Mouse (Mus musculus): Measurements from ENCODE around the gene Gm973.
A peak's percentile ranks its signal among the peaks of the same experiment; 100 is the strongest.

The Gm973 gene

DNA sequence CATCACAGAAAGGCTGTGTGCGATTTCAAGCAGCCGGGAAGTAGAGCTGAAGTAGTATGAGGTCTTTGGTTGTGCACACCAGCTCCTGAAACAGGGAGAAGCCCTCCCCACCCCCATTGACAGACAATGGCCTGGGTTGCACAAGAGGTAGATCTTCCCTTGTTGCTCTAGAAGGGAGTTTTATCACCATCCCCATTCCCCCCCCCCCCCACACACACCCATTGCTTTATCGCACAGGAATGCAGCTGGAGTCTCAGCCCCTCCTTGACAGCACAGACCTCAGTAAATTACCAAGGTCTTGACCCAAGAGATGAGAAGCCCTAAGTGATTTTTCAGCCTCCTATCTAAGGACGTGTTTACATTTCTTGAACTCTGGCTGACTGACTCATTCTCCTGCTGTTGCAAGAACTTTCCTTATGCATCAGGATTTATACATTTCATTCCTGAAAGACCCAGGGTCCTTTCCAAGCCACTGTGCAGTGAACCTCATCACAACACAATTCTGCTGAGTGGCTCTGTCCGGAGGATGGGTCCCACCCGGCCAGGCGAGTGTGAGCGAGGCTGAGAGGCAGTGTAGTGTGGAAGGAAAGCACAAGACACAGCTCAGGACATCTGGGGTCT lies 64.2 kb downstream of the Gm973 start:
- no peak for DNase-seq (ENCODE audit: extremely low read depth, insufficient read length, low spot score)

DNA sequence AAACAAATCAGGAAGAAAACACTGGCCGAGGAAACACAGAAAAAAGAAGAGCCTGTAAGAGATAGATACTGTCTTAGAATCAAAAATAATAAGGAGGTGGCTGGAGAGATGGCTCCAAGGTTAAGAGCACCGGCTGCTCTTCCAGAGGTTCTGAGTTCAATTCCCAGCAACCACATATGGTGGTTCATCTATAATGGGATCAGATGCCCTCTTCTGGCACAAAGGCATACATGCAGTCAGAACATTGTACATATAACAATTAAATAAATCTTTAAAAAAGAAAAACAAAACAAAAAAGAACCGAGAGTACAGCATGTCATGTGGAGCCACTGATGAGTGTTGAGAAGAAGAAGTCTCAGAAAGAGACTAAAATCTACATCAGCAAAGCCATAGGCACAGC lies 64.8 kb downstream of the Gm973 start:
- no peak for DNase-seq (ENCODE audit: extremely low read depth, insufficient read length, low spot score)

DNA sequence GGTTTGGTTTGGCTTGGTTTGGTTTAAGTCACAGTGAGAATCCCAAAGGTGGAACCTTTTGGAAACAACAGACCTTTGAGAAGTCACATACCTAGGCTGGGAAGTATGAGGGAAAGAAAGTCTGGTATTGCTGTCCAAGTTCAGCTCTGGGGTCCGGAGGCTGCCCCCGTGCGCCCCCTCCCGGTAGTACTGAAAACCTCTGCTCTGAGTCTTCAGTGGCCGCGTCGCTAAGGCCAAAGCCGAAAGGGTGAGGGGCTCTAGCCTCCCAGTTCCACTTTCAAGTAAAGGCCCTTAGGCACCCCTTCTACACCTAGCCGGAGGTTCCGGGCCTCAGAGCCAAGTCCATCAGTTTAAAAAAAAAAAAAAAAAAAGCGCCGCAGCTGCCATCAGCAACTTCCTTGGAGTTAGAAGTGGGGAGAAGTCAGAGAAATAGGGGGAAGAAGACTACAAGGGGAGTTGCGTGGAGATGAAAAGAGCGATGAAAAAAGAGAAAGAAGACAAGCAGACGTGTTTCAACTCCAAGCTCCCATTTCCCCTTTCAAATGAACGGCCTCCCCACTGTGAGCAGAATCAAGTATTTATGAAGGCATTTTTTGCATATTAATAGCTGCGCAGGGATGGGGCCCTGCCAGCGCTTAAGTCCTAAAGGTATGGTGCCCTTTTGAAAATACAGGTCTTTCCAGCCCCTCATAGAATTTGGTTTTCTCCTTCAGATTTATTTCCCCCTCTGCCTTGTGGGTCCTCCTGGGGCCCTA lies 68.8 kb downstream of the Gm973 start:
- DNase-seq (ENCODE audit: extremely low read depth, insufficient read length, low spot score): peak; percentile 43

DNA sequence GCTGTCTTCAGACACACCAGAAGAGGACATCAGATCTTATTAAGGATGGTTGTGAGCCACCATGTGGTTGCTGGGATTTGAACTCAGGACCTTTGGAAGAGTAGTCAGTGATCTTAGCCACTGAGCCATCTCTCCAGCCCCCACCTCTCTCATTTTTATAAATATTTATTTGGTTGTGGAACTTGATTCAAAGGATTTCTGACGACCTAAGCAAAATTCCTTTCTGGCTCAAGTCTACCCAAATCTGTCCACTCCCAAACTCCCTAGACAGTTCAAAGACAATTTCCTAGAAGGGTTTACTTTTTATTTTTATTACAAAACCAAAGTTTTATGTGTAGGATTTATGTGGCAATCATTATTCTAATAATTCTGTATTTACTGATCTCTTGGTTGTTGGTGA lies 73.2 kb downstream of the Gm973 start:
- DNase-seq (ENCODE audit: extremely low read depth, insufficient read length, low spot score): no peak

DNA sequence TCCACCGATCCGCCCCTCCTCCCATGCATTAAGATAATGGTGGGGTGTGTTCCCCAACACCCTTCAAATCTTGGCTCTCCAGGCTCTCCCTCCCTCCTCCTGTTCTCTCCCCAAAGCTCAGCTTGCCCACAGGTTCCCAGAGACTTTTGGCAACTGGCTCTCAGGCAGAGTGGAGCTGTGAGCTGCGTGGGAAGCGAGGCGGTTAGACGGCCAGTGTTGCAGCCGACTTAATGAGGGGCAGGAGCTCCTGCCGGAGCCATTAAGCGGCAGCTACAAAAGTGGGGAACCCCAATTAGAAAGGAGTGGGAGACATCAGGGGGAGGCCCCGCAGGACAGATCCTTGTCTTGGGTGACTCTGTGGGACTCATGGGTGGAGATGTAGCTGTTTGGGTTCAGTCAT lies 76.3 kb downstream of the Gm973 start:
- no peak for DNase-seq (ENCODE audit: extremely low read depth, insufficient read length, low spot score)

DNA sequence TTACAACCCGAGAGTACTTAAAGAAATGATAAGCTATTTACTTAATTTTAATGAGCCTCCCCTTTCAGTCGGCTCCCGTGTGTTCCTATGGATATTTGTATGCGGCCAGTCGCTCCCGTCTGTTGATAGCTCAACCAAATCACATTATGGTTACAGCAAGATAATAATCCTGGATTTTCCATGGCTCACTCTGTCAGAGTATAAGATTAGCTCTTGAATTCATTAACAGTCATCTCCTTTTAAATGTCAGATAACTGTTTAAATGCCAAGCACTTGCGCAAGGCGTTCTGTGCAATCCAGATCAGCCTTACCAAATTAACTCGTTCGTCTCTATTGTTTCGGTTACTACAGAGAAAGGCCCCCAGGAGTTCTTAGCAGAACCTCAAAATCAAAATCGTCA lies 76.8 kb downstream of the Gm973 start:
- DNase-seq (ENCODE audit: extremely low read depth, insufficient read length, low spot score): no peak

DNA sequence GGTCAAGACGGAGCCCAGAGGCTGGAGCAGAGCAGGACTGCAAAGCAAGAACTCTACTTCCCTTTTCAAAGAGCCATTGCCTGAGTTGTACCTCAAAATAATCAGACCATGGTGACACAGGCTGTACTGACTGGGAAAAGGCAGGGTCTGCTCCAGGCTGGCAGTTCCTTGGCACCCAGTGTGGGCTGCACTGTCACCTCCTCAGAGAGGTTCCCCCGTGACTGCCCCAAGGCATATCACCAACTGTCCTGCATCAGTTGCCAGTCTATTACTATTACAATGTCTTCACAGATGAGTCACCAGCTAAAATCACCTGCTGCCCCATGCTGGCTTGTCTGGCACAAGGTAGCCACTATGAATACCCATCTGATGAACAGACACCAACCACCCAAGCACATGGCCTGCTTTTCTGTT lies 77.6 kb downstream of the Gm973 start:
- DNase-seq (ENCODE audit: extremely low read depth, insufficient read length, low spot score): no peak

DNA sequence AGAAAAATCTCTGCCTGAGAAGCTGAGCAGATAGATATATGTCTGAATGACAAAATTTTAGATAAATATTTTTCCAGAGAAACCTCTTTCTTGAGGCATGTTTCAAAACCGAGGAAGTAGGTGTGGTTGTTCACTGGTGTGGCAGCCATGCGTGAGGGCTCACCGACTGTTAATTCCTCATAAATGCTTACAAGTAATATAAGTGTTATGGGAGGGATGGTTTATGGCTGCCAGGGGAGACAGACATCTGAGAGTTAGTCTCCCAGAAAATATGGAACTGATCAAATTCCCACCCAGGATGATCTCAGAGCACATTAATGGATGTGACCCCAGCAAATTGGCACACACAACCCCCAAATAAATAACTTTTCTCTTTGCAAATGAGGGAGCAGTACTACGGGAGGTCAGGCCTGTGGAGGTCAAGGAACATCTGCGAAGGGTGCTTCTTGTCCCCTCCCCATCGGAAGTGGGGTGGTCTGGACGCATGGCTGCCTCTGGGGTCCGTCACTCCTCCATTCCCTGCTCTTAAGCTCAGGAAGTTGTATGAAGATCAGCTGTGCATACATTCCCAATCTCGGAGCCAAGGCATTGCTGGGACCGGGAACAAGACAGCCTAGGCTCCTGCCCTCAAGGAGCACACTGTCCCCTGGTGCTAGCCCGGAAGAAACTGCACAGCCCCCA lies 78.7 kb downstream of the Gm973 start:
- no peak for DNase-seq (ENCODE audit: extremely low read depth, insufficient read length, low spot score)

DNA sequence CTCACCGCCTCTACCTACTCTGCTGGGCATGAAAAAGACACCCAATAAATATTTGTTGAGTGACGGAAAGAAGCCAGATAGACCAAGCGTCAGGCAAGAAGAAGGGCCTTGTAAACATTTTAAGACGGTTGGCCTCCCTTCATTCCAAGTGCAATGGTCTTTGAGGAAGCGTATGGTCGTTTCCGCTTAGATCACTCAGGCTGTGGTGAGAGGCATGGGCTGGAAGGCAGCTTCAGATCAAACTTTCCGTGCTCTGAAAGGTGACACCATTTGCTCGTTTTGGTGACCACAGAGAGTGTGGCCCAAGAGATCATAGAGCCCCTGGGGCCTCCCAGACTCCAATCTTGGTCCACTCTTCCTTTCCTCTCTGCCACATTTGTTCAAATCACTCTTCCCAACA lies 79.5 kb downstream of the Gm973 start:
- DNase-seq (ENCODE audit: extremely low read depth, insufficient read length, low spot score): no peak

DNA sequence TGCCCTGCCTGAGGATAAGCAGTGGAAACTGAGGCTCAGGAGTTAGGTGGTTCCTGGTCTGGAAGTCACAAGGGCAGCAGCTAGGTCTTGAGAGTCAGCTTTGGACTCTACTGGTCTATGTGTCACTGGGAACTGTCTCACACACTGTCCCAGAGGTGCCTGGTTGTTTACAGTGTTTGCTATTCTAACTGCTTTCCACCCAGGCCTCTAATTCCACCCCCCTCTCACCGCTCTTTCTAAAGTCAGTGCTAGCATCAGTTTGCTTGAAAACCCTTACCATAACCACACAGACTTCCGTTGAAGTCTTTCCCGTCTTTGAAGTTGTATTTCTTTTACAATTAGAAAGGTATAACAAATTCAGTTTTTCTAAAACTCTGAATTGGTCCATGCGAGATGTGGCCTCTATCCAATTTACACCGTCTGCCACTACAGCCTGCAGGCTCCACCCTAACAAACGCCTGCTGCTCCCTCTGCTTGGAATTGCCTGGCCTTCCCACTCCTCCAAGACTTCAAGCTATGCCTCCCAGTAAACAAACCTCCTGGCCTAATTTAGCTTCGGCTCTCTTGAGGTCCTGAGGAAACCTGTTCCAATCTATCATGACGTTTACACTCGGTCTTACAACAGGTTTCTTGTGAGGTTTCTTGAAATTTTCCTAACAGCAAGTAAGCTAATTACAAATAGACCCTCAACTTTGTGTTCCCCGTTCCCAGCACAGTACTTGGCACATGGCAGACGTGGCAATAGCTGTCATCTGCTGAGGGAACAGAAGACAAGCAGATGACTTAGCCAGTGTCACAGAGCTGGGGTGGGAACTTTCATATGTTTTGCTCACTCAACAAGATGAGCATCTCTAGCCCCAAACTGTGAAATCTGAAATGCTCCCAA lies 86.7 kb downstream of the Gm973 start:
- DNase-seq (ENCODE audit: extremely low read depth, insufficient read length, low spot score): no peak

DNA sequence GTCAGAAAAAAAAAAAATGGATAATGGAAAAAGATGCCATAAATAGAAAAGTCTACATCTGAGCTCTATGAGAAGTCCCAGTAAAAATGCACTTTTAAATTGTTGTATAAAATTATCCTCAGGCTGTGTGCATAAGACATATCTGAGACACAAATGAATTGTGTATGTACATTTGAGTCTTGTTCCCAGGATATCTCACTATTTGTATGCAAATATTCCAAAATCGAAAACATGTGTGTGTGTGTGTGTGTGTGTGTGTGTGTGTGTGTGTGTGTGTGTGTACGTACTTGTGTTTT lies 87.3 kb downstream of the Gm973 start:
- no peak for DNase-seq (ENCODE audit: extremely low read depth, insufficient read length, low spot score)

DNA sequence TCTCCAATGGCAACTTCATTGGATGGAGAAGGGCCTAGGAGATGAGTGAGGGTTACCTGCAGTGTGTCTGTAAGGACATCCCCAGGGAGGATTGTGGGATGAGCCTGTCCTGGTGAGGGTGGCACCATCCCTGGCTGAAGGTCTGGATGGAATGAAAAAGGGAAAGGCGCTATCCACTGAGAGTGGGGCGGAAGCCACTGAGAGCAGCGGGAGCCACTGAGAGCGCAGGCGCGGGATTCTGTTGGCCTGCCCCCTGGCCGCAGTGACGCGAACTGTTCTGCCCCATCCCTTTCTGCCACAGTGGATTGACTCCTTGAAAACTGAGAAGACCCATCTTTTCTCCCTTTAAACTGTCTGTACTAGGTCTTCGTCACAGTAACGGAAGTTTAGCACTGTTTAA lies 87.8 kb downstream of the Gm973 start:
- no peak for DNase-seq (ENCODE audit: extremely low read depth, insufficient read length, low spot score)

DNA sequence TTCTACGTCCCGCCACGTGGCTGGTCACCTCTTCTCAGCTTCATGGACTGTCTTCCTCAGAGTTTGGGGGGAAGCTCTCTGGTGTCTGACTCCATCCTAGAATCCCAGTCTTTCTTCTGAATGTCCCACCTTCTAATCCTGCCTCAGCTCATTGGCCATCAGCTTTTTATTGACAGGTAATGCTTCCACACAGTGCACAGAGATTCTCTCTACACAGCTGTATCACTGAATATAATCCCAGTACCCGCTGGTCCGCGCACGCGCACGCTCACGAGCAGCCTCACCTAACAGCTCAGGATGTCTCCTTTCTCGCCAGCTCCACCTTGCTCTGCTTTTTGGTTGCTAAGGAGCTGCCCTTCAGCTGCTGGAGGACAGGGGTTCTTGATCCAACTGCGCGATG lies 90.4 kb downstream of the Gm973 start:
- no peak for DNase-seq (ENCODE audit: extremely low read depth, insufficient read length, low spot score)

DNA sequence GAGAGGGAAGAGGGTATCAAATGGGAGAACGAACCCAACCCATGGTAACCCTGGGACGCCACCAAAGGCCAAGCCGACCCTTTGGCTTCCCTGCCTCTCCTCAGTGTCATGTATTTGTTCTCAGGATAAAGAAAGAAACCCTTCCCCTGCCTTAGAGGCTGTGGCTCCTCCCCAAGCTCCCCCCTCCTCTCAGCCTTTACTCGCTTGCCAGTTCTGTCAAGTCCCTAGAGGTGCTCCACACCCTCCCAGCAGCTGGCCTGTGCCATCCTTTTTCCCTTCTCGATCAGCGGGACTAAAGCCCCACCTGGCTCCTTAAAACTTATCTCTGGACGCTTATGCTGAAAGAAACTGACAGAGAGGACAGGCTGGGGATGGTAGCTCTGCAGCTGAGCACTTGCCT lies 91.0 kb downstream of the Gm973 start:
- DNase-seq (ENCODE audit: extremely low read depth, insufficient read length, low spot score): no peak

DNA sequence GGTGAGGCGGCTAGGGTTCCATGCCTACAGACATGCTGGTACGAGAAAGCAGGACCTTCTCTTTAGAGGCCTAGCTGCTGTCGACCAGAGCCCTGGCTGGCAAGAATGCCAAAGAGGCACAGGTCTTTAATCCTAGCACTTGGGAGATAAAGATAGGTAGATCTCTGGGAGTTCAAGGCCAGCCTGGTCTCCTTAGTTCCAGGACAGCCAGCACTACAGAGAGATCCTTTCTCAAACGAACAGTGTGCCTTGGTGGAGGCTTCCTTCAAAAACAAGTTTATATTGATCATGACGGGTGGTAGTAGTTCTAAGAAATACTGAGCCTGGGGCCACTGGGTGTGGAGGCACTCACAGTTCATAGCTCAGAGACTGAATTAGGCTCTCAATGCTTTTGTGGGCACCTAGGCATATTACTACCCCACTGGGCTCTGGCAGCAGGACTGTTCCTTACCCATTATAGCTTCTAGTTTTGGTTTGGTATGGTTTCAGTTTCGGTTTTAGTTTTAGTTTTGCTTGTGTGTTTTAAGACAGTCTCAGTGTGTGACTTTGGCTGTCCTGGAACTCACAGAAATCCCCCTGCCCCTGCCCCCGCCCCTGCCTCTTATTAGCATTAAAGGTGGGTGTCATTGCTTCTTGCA lies 92.2 kb downstream of the Gm973 start:
- no peak for DNase-seq (ENCODE audit: extremely low read depth, insufficient read length, low spot score)

DNA sequence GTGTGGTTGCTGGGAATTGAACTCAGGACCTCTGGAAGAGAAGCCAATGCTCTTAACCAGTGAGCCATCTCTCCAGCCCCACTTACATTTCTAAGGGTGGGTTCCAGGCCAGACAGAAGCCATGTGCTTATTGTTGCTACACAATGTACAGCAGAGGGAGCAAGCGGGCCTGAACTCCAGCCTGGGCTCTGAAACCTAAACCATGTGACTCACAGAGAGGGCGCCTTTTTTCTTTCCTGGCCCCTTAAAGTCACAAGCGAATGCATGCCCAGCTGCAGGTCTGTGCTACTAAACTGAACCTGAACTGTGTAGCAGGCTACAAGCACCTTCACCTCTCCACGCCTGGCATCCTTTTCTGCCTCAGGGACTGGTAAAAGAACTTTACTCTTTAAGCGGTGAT lies 92.9 kb downstream of the Gm973 start:
- DNase-seq (ENCODE audit: extremely low read depth, insufficient read length, low spot score): peak; percentile 25

DNA sequence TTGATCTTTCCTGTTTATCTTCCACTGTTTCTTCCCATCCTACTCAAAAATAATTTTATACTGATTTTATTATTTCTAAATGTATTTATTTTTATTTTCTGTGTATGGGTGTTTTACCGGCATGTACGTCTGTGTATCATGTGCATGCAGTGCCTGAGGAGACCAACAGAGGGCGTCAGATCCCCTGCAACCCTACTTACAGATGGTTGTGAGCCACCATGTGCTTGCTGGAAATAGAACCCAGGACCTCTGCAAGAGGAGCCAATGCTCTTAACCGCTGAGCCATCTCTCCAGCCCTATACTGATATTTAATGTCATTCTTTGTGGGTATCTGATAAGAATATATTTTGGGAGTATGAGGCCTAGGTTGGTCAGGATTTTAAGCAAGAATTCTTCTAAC lies 93.4 kb downstream of the Gm973 start:
- no peak for DNase-seq (ENCODE audit: extremely low read depth, insufficient read length, low spot score)

DNA sequence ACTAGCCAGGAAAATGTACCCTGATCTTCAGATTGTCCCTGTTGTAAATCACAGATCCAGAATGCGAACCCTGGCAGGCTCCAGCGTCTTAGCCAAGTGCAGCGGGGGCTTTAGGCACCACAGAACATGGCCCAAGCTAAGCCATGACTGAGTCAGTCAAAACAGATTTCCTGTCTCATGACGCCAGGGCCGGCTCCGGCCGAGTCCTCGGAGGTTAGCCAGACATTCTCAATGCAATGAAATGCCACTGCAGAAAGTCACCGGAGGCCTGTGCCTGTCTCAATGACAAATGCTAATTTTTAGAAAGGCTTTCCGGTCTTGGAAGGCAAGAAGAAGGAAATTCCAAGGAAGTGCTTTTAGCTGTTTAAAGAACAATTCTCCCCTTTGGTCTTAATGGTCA lies 93.8 kb downstream of the Gm973 start:
- no peak for DNase-seq (ENCODE audit: extremely low read depth, insufficient read length, low spot score)

DNA sequence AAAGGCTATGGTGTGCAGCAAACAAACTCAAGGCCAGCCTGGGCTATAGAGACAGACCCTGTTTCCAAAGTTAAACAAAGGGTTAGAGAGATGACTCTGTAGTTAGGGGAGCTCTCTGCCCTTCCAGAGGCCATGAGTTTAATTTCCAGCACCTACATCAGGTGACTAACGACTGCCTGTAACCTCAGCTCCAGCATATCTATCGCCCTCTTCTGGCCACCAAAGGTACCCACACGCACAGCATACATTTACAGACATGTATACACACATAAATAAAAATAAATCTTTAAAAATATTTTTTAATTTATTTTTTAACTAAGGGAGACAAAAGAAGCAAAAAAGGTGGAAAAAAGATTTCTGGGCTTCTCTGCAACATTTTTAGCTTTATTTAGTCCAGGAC lies 94.9 kb downstream of the Gm973 start:
- DNase-seq (ENCODE audit: extremely low read depth, insufficient read length, low spot score): no peak

DNA sequence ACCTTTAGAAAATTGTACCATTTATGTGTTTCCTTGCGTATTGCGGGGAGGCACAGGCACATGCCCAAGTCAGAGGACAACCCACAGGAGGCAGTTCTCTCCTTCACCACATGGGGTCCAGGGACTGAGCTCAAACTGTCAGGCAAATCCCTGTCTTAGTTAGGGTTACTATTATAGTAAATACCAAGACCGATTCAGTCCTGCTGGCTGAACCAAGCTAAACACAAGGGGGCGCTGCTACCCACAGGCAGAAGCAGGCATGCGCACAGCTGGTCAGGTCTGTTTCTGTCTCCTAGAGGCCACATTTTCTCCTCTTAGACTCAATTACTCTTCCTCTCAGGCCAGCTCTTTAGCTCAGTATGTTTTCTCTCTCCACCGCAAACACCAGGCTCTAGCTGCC lies 97.7 kb downstream of the Gm973 start:
- no peak for DNase-seq (ENCODE audit: extremely low read depth, insufficient read length, low spot score)

DNA sequence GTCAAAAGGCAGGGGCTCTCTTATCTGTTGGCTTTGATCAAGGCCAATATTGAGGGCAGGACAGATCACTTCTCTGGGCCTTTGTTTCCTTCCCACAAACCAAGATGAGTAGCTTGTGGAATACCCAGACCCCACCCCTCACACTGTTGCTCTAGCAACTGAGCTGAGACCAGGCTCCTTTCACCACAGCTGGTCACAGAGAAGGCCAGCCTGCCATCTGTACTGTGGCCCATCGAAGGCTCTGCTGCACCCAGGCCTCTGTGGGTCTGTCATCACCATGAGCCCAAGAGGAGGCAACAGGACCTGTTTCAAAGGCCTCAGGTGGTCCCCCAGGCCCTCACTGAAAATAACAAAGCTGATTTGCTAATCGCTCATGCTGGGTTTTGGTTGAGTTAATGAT lies 99.0 kb downstream of the Gm973 start:
- no peak for DNase-seq (ENCODE audit: extremely low read depth, insufficient read length, low spot score)

All from 3134 (cell line).